Mouse (Mus musculus) CH12.LX (cell line): Measurements from ENCODE around the gene Dnajc13.

Experiments
- BHLHE40 ChIP-seq: IDR thresholded peaks from 2 replicates; pipeline ENCODE4 v1.6.1; 2011; ENCODE audit warnings: mild to moderate bottlenecking, low read depth, low read length, improper control_type of control experiment
- CHD1 ChIP-seq: IDR thresholded peaks from 2 replicates; pipeline ENCODE4 v1.6.1; 2012; ENCODE audit warnings: low read depth, low read length, improper control_type of control experiment, inconsistent platforms
- CHD2 ChIP-seq: IDR thresholded peaks from 2 replicates; pipeline ENCODE4 v1.6.1; 2011; ENCODE audit warnings: low read length, improper control_type of control experiment
- CTCF ChIP-seq, 2 experiments: IDR thresholded peaks in 1 of 2; conservative IDR thresholded peaks in 1 of 2; 2 replicates each; pipeline ENCODE4 v1.5.1; 2011 to 2012; ENCODE audit warnings: low read depth in 2 of 2, low read length in 2 of 2, improper control_type of control experiment in 1 of 2, inconsistent platforms in 1 of 2, mild to moderate bottlenecking in 1 of 2, moderate library complexity in 1 of 2
- ELF1 ChIP-seq: IDR thresholded peaks from 2 replicates; pipeline ENCODE4 v1.6.1; 2014; ENCODE audit warnings: low read depth, mild to moderate bottlenecking, inconsistent platforms, low read length, improper control_type of control experiment
- HCFC1 ChIP-seq: IDR thresholded peaks from 2 replicates; pipeline ENCODE4 v1.6.1; 2012; ENCODE audit warnings: low read depth, mild to moderate bottlenecking, inconsistent platforms, low read length, improper control_type of control experiment
- KAT2A ChIP-seq: IDR thresholded peaks from 2 replicates; pipeline ENCODE4 v1.6.1; 2012; ENCODE audit warnings: low read length, improper control_type of control experiment, inconsistent platforms; ENCODE audit not compliant: insufficient replicate concordance
- MAFK ChIP-seq: IDR thresholded peaks from 2 replicates; pipeline ENCODE4 v1.6.1; 2011; ENCODE audit warnings: low read length, improper control_type of control experiment; ENCODE audit not compliant: insufficient replicate concordance
- POLR2A ChIP-seq: IDR thresholded peaks from 2 replicates; pipeline ENCODE4 v1.6.1; 2011; ENCODE audit warnings: low read depth, mild to moderate bottlenecking, improper control_type of control experiment, low read length
- ZMIZ1 ChIP-seq: IDR thresholded peaks from 2 replicates; pipeline ENCODE4 v1.6.1; 2012; ENCODE audit warnings: low read depth, mild to moderate bottlenecking, inconsistent platforms, low read length, improper control_type of control experiment

- TF ChIP-seq CHD1: no peak
- no peak for TF ChIP-seq POLR2A
- no peak for TF ChIP-seq CTCF (conservative IDR thresholded peaks at IDR 0.05 in 1 of 2, IDR thresholded peaks at IDR 0.05 in 1 of 2; ENCODE audit: low read depth in 2 of 2, low read length in 2 of 2)
- TF ChIP-seq BHLHE40: no peak
- TF ChIP-seq CHD2: no peak
- no peak for TF ChIP-seq ZMIZ1
- no peak for TF ChIP-seq MAFK
- TF ChIP-seq ELF1: no peak
- no peak for TF ChIP-seq HCFC1
- TF ChIP-seq KAT2A: no peak
Measured at GRCm38 (mm10) chr9:104106930-104107329, 155.8 kb downstream of the Dnajc13 start.
